Mouse (Mus musculus) heart, embryonic 11.5 days (tissue): Measurements from ENCODE around the gene Aars2. TPM values are rescaled to one million over a fixed set of nuclear protein-coding genes. Genes with fewer than 3 reads are reported as not detected.

Experiments
- ATAC-seq: fragments of 200-750 bp; cut with Nextera tagmentation; replicated peaks from 2 replicates; pipeline ENCODE4 v1.8.0; 2017; ENCODE audit warnings: moderate library complexity; ENCODE audit not compliant: insufficient number of reproducible peaks, low FRiP score, low TSS enrichment
- H3K27ac ChIP-seq: fragments of 300-500 bp; sonication (generic); 2 replicates; pipeline ENCODE4 v1.5.1; 2014; ENCODE audit warnings: mild to moderate bottlenecking, low read depth, low read length
- H3K27me3 ChIP-seq: fragments of 300-500 bp; sonication (generic); 2 replicates; pipeline ENCODE4 v1.6.1; 2014; ENCODE audit warnings: mild to moderate bottlenecking, low read length, mixed read lengths; ENCODE audit not compliant: control insufficient read depth, insufficient read depth
- H3K36me3 ChIP-seq: fragments of 300-500 bp; sonication (generic); 2 replicates; pipeline ENCODE4 v1.6.1; 2014; ENCODE audit warnings: mild to moderate bottlenecking, low read length, moderate library complexity, mixed read lengths; ENCODE audit not compliant: control insufficient read depth, insufficient read depth
- H3K4me1 ChIP-seq: fragments of 300-500 bp; sonication (generic); 2 replicates; pipeline ENCODE4 v1.6.1; 2014; ENCODE audit warnings: low read length; ENCODE audit not compliant: control insufficient read depth, insufficient read depth
- H3K4me2 ChIP-seq: fragments of 300-500 bp; sonication (generic); 2 replicates; pipeline ENCODE4 v1.6.1; 2014; ENCODE audit warnings: mild to moderate bottlenecking, moderate library complexity
- H3K4me3 ChIP-seq: fragments of 300-500 bp; sonication (generic); 2 replicates; pipeline ENCODE4 v1.5.1; 2014; ENCODE audit warnings: low read depth, low read length
- H3K9ac ChIP-seq: fragments of 300-500 bp; sonication (generic); 2 replicates; pipeline ENCODE4 v1.6.1; 2014; ENCODE audit warnings: mild to moderate bottlenecking, low read depth, low read length, moderate library complexity
- H3K9me3 ChIP-seq: fragments of 300-500 bp; sonication (generic); replicated peaks from 2 replicates; pipeline ENCODE4 v1.6.1; 2016; ENCODE audit warnings: low read length; ENCODE audit not compliant: control insufficient read depth
- WGBS: fragments of 180-500 bp; shearing (Covaris S2); extraction: QIAGEN DNeasy Blood & Tissue Kit; methylation state at CpG from one replicate; pipeline ENCODE4 v1.1.7; 2014; ENCODE audit not compliant: insufficient replicate concordance; 5-methylcytosine and 5-hydroxymethylcytosine counted together
- polyA plus RNA-seq: library from polyadenylated mRNA; unstranded; fragments of >200 nt; fragmentation: Nextera tagmentation; extraction: Ambion mirVana; gene quantifications from 2 replicates; pipeline ENCODE4 v1.2.1, GENCODE M21; 2014

Aars2 gene
- polyA plus RNA-seq, 1 experiment from 2014 or later, result 12.1 TPM

GRCm38 (mm10) chr17:45538394-45538793 lies 31.8 kb downstream of the Aars2 start:
- Histone ChIP-seq H3K27me3 (peaks cover 89% of the 10 kb centered on the region), H3K4me2 (no peak overlapping the region), H3K9me3 (no peaks in the 10 kb centered on the region), H3K9ac (no peak overlapping the region), H3K27ac (no peak overlapping the region), H3K4me3 (no peak overlapping the region), H3K36me3 (no peaks in the 10 kb centered on the region), H3K4me1 (no peaks in the 10 kb centered on the region)
- no peak for ATAC-seq
- WGBS, result 58% methylated on average over 4 of the region's 4 CpGs

- H3K9ac ChIP-seq, result no peak overlapping the region
- peaks cover 8% of the 10 kb centered on the region for H3K4me1 ChIP-seq
- H3K4me2 ChIP-seq, result no peak overlapping the region
- H3K9me3 ChIP-seq, result no peaks in the 10 kb centered on the region
- H3K27me3 ChIP-seq, result peaks cover 92% of the 10 kb centered on the region
- H3K36me3 ChIP-seq, result no peaks in the 10 kb centered on the region
- H3K27ac ChIP-seq, result no peak overlapping the region
- no peak for ATAC-seq
- 69% methylated on average over 21 of the region's 21 CpGs for WGBS
- no peak overlapping the region for H3K4me3 ChIP-seq
These were observed 33.0 kb downstream of the Aars2 start for GRCm38 (mm10) chr17:45539664-45540063.

- H3K9me3 ChIP-seq, result no peaks in the 10 kb centered on the region
- WGBS, result 25% methylated on average over 6 of the region's 6 CpGs
- H3K36me3 ChIP-seq, result no peaks in the 10 kb centered on the region
These were observed 35.5 kb downstream of the Aars2 start for GRCm38 (mm10) chr17:45542129-45542528.

GRCm38 (mm10) chr17:45542705-45543104 lies 36.1 kb downstream of the Aars2 start:
- ATAC-seq, result no peak
- 74% methylated on average over 2 of the region's 2 CpGs for WGBS

More at GRCm38 (mm10) chr17:45542129-45542528, 35.5 kb downstream of the Aars2 start:
- Histone ChIP-seq H3K4me3 (no peak overlapping the region), H3K9ac (no peak overlapping the region), H3K27ac (no peak overlapping the region), H3K27me3 (peaks cover 92% of the 10 kb centered on the region), H3K4me1 (peaks cover 20% of the 10 kb centered on the region), H3K4me2 (no peak overlapping the region)
- ATAC-seq, result no peak

GRCm38 (mm10) chr17:45543115-45543514 lies 36.5 kb downstream of the Aars2 start:
- no peak overlapping the region for H3K4me2 ChIP-seq
- 23% methylated on average over 1 of the region's 1 CpGs for WGBS
- no peaks in the 10 kb centered on the region for H3K9me3 ChIP-seq
- ATAC-seq, result no peak
- H3K36me3 ChIP-seq, result no peaks in the 10 kb centered on the region
- H3K4me3 ChIP-seq, result no peak overlapping the region
- H3K9ac ChIP-seq, result no peak overlapping the region
- peaks cover 20% of the 10 kb centered on the region for H3K4me1 ChIP-seq
- no peak overlapping the region for H3K27ac ChIP-seq
- H3K27me3 ChIP-seq, result peaks cover 97% of the 10 kb centered on the region

More at GRCm38 (mm10) chr17:45542705-45543104, 36.1 kb downstream of the Aars2 start:
- Histone ChIP-seq H3K4me1 (peaks cover 20% of the 10 kb centered on the region), H3K27me3 (peaks cover 97% of the 10 kb centered on the region), H3K4me3 (no peak overlapping the region), H3K27ac (no peak overlapping the region), H3K9me3 (no peaks in the 10 kb centered on the region), H3K9ac (no peak overlapping the region), H3K36me3 (no peaks in the 10 kb centered on the region), H3K4me2 (no peak overlapping the region)

- Histone ChIP-seq H3K9ac (no peak overlapping the region), H3K9me3 (no peaks in the 10 kb centered on the region), H3K27ac (no peak overlapping the region), H3K4me3 (peak overlapping the region; percentile 39; the same call in 1 of the 2 replicates), H3K27me3 (peaks cover 98% of the 10 kb centered on the region), H3K4me2 (peak overlapping the region; percentile 58), H3K4me1 (peaks cover 23% of the 10 kb centered on the region), H3K36me3 (no peaks in the 10 kb centered on the region)
- no peak for ATAC-seq
- 5% methylated on average over 24 of the region's 24 CpGs for WGBS
These were observed 37.6 kb downstream of the Aars2 start for GRCm38 (mm10) chr17:45544001-45544872.

- Histone ChIP-seq H3K9me3 (no peaks in the 10 kb centered on the region), H3K4me2 (peak overlapping the region; percentile 58), H3K4me3 (peak overlapping the region; percentile 39), H3K9ac (no peak overlapping the region), H3K27me3 (peaks cover 96% of the 10 kb centered on the region), H3K27ac (no peak overlapping the region), H3K4me1 (peaks cover 23% of the 10 kb centered on the region), H3K36me3 (no peaks in the 10 kb centered on the region)
- WGBS, result 1% methylated on average over 46 of the region's 46 CpGs
- no peak for ATAC-seq
These were observed 38.2 kb downstream of the Aars2 start for GRCm38 (mm10) chr17:45544873-45545277.

- Histone ChIP-seq H3K4me3 (peak overlapping the region; percentile 39), H3K4me1 (peaks cover 26% of the 10 kb centered on the region), H3K9ac (no peak overlapping the region), H3K9me3 (no peaks in the 10 kb centered on the region), H3K36me3 (no peaks in the 10 kb centered on the region), H3K4me2 (peak overlapping the region; percentile 58), H3K27me3 (peaks cover 91% of the 10 kb centered on the region), H3K27ac (no peak overlapping the region)
- 4% methylated on average over 74 of the region's 74 CpGs for WGBS
- no peak for ATAC-seq
These were observed 38.8 kb downstream of the Aars2 start for GRCm38 (mm10) chr17:45545278-45545961.
